Mouse (Mus musculus): ENCODE measurements around the gene Pde4c.

GRCm38 (mm10) chr8:70725792-70726447 lies 2.4 kb downstream of the Pde4c start:
- no peak for TF ChIP-seq POLR2A (IDR thresholded peaks at IDR 0.05; ENCODE audit: low read depth, low read length)
- TF ChIP-seq CTCF (IDR thresholded peaks at IDR 0.05; ENCODE audit: extremely low read depth, insufficient read length, insufficient replicate concordance, low read depth, low read length) = no peak
